Mouse (Mus musculus): ENCODE measurements at regions not wholly inside any gene's neighbourhood (a gene's known extent, or its start where the extent isn't known, plus 50 kb on each side); places are given as distances from the start of the nearest gene placed in this dataset.

GRCm38 (mm10) chr10:124603061-124603460, 786.2 kb downstream of the Slc16a7 start:
- no peak for DNase-seq

GRCm38 (mm10) chr10:124570746-124571145, 818.5 kb downstream of the Slc16a7 start:
- DNase-seq, result peak; percentile 5 to 17

- no peak for DNase-seq
Observed at GRCm38 (mm10) chr10:124563626-124564025, 825.6 kb downstream of the Slc16a7 start.

GRCm38 (mm10) chr10:124528175-124528574, 861.1 kb downstream of the Slc16a7 start:
- DNase-seq, result no peak
